Mouse (Mus musculus) kidney, postnatal 0 days (tissue): ENCODE data around the gene Nap1l1. TPM values are rescaled to one million over a fixed set of nuclear protein-coding genes. Genes with fewer than 3 reads are reported as not detected.

Experiments
- ATAC-seq: fragments of 200-750 bp; cut with Nextera tagmentation; replicated peaks from 2 replicates; pipeline ENCODE4 v1.8.0; 2017; ENCODE audit warnings: low read depth, moderate number of reproducible peaks, moderate TSS enrichment, moderate library complexity; ENCODE audit not compliant: low FRiP score
- DNase-seq: peaks from one replicate; pipeline ENCODE4 v3.0.0-alpha.2; 2016; ENCODE audit warnings: low spot score
- H3K27ac ChIP-seq: fragments of 300-500 bp; sonication (generic); 2 replicates; pipeline ENCODE4 v1.5.1; 2014; ENCODE audit warnings: mild to moderate bottlenecking
- H3K27me3 ChIP-seq: fragments of 300-500 bp; sonication (generic); 2 replicates; pipeline ENCODE4 v1.6.1; 2014; ENCODE audit warnings: low read length, mixed read lengths; ENCODE audit not compliant: insufficient read depth
- H3K36me3 ChIP-seq: fragments of 300-500 bp; sonication (generic); 2 replicates; pipeline ENCODE4 v1.6.1; 2014; ENCODE audit warnings: low read length, mixed read lengths; ENCODE audit not compliant: insufficient read depth
- H3K4me1 ChIP-seq: fragments of 300-500 bp; sonication (generic); replicated peaks from 2 replicates; pipeline ENCODE4 v1.6.1; 2014; ENCODE audit warnings: antibody characterized with exemption, low read length, mixed read lengths; ENCODE audit not compliant: insufficient read depth
- H3K4me2 ChIP-seq: fragments of 300-500 bp; sonication (generic); 2 replicates; pipeline ENCODE4 v1.6.1; 2014; ENCODE audit warnings: mild to moderate bottlenecking, low read length, moderate library complexity, mixed read lengths
- H3K4me3 ChIP-seq: fragments of 300-500 bp; sonication (generic); replicated peaks from 2 replicates; pipeline ENCODE4 v1.5.1; 2014; ENCODE audit warnings: low read depth, low read length
- H3K9ac ChIP-seq: fragments of 300-500 bp; sonication (generic); 2 replicates; pipeline ENCODE4 v1.6.1; 2014; ENCODE audit warnings: low read depth, low read length
- H3K9me3 ChIP-seq: fragments of 300-500 bp; sonication (generic); replicated peaks from 2 replicates; pipeline ENCODE4 v1.6.1; 2016; ENCODE audit warnings: low read length, inconsistent platforms, mixed read lengths
- CTCF ChIP-seq: IDR thresholded peaks from 2 replicates; pipeline ENCODE4 v1.5.1; 2016; ENCODE audit warnings: antibody characterized with exemption, low read depth, mild to moderate bottlenecking, moderate library complexity
- WGBS: fragments of 180-500 bp; shearing (Covaris S2); extraction: QIAGEN DNeasy Blood & Tissue Kit; methylation state at CpG from one replicate; pipeline ENCODE4 v1.1.7; 2014; 5-methylcytosine and 5-hydroxymethylcytosine counted together
- polyA plus RNA-seq: library from polyadenylated mRNA; unstranded; fragments of >200 nt; fragmentation: Nextera tagmentation; extraction: Ambion mirVana; gene quantifications from 2 replicates; pipeline ENCODE4 v1.2.1, GENCODE M21; 2015

Gene Nap1l1
- polyA plus RNA-seq, 1 experiment from 2014 or later = 171 TPM

- H3K27ac ChIP-seq = no peak overlapping the region
- no peak for DNase-seq
- no peaks in the 10 kb centered on the region for H3K9me3 ChIP-seq
- no peak overlapping the region for H3K9ac ChIP-seq
- peaks cover 7% of the 10 kb centered on the region; the same call in 1 of the 2 replicates for H3K4me1 ChIP-seq
- H3K36me3 ChIP-seq = peaks cover 14% of the 10 kb centered on the region; the same call in 1 of the 2 replicates
- TF ChIP-seq CTCF = no peak
- ATAC-seq = no peak
- WGBS = 79% methylated on average over 6 of the region's 6 CpGs
- no peak overlapping the region for H3K4me2 ChIP-seq
- no peak overlapping the region for H3K4me3 ChIP-seq
- no peaks in the 10 kb centered on the region for H3K27me3 ChIP-seq
These were observed 26.9 kb downstream of the Nap1l1 start for GRCm38 (mm10) chr10:111499892-111500291.

- Histone ChIP-seq H3K4me3 (no peak overlapping the region), H3K4me1 (peaks cover 7% of the 10 kb centered on the region; the same call in 1 of the 2 replicates), H3K4me2 (no peak overlapping the region), H3K36me3 (peaks cover 3% of the 10 kb centered on the region; the same call in 1 of the 2 replicates), H3K9me3 (no peaks in the 10 kb centered on the region), H3K27me3 (no peaks in the 10 kb centered on the region), H3K27ac (no peak overlapping the region), H3K9ac (no peak overlapping the region)
- peak; percentile 88 for TF ChIP-seq CTCF
- ATAC-seq (no peak), DNase-seq (peak; percentile 85)
- WGBS = 0% methylated on average over 3 of the region's 3 CpGs
These were observed 30.0 kb downstream of the Nap1l1 start for GRCm38 (mm10) chr10:111503071-111503470.

GRCm38 (mm10) chr10:111503716-111504115 is 30.7 kb downstream of the Nap1l1 start:
- H3K4me3 ChIP-seq = no peak overlapping the region
- H3K9me3 ChIP-seq = no peaks in the 10 kb centered on the region
- H3K36me3 ChIP-seq = no peaks in the 10 kb centered on the region
- no peak for DNase-seq
- no peak overlapping the region for H3K9ac ChIP-seq
- ATAC-seq = no peak
- no peak overlapping the region for H3K27ac ChIP-seq
- TF ChIP-seq CTCF = no peak
- no peaks in the 10 kb centered on the region for H3K27me3 ChIP-seq
- 8% methylated on average over 10 of the region's 10 CpGs for WGBS
- H3K4me2 ChIP-seq = peak overlapping the region; percentile 18; the same call in 1 of the 2 replicates
- peaks cover 8% of the 10 kb centered on the region; the same call in 1 of the 2 replicates for H3K4me1 ChIP-seq

- 56% methylated on average over 1 of the region's 1 CpGs for WGBS
- Histone ChIP-seq H3K36me3 (no peaks in the 10 kb centered on the region), H3K4me1 (peaks cover 15% of the 10 kb centered on the region; the same call in 1 of the 2 replicates), H3K9ac (no peak overlapping the region), H3K27me3 (no peaks in the 10 kb centered on the region), H3K9me3 (no peaks in the 10 kb centered on the region), H3K27ac (no peak overlapping the region), H3K4me3 (no peak overlapping the region), H3K4me2 (no peak overlapping the region)
- no peak for TF ChIP-seq CTCF
- no peak for DNase-seq
- ATAC-seq = no peak
These were observed 31.6 kb downstream of the Nap1l1 start for GRCm38 (mm10) chr10:111504606-111505005.

GRCm38 (mm10) chr10:111505406-111505805 is 32.4 kb downstream of the Nap1l1 start:
- Histone ChIP-seq H3K9ac (no peak overlapping the region), H3K36me3 (no peaks in the 10 kb centered on the region), H3K4me2 (peak overlapping the region; percentile 81), H3K4me3 (no peak overlapping the region; the same call in 1 of the 2 replicates), H3K9me3 (no peaks in the 10 kb centered on the region), H3K27ac (0 out of 2 replicates have a peak overlapping the region, but pooled peaks have one; percentile 95), H3K27me3 (no peaks in the 10 kb centered on the region), H3K4me1 (peaks cover 17% of the 10 kb centered on the region; the same call in 1 of the 2 replicates)
- DNase-seq (no peak), ATAC-seq (no peak)
- 59% methylated on average over 7 of the region's 7 CpGs for WGBS
- no peak for TF ChIP-seq CTCF

- DNase-seq (peak; percentile 96), ATAC-seq (peak; percentile 94)
- Histone ChIP-seq H3K9ac (peak within 1 kb of the TSS; percentile 88), H3K36me3 (no peaks in the 10 kb centered on the region), H3K27ac (peak within 1 kb of the TSS; percentile 95), H3K9me3 (no peaks in the 10 kb centered on the region), H3K4me1 (peaks cover 20% of the 10 kb centered on the region; the same call in 1 of the 2 replicates), H3K4me2 (peak within 1 kb of the TSS; percentile 81), H3K4me3 (peak within 1 kb of the TSS; percentile 87), H3K27me3 (no peaks in the 10 kb centered on the region)
- TF ChIP-seq CTCF = peak; percentile 38
- under 1% methylated on average over 59 of the region's 94 CpGs for WGBS
These were observed 33.3 kb downstream of the Nap1l1 start, which contains the start of gene Phlda1 for GRCm38 (mm10) chr10:111506101-111506925. Gene Phlda1 (plus strand): TSS chr10:111506286.
